Mouse (Mus musculus): ENCODE data around the gene Otud7a. TPM values are rescaled to one million over a fixed set of nuclear protein-coding genes. Genes with fewer than 3 reads are reported as not detected.
A peak's percentile ranks its signal among the peaks of the same experiment; 100 is the strongest.

The Otud7a gene
- total and polyA plus RNA-seq, 2 experiments from 2014 or later: not detected

DNA sequence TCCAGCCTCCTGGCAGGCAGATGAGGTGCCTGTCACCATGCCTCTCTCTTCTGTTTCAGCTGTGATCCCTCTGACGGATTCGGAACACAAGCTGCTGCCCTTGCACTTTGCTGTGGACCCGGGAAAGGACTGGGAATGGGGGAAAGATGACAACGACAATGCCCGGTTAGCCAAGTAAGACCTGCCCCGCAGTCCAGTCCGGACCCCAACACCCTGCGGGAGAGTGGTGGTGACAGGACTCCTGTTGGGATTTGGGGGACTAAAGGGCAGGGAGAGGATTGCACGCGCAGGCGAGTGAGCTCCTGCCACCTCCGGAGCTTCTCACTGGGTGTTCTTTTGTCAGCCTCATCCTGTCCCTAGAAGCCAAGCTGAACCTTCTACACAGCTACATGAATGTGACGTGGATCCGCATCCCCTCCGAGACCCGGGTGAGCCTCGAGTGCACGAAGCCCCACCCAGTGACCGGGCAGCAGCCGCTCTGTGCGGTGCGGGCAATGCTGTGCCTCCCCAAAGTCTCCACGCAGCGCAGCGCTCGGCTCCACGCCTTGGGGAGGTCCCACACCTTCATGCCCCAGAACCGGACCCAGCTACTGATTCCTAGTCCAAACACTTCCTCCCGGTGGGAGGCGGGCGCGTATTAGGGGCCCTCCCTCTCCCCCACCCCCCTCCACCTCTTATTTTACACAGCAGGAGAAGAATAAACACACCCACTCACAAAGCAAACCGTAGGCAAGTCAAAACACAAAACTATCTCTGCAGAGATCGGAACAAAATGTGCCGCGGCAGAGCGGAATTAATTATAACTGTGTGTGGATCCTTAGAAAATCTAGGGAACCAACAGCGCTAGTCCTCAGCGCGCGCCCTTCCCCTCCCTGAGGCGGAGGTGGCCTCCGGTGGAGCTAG is 310.3 kb downstream of the Otud7a start:
- no peaks in the 10 kb centered on the region for H3K36me3 ChIP-seq (replicated peaks; ENCODE audit: control insufficient read depth, insufficient read depth, low read length)
- ATAC-seq (ENCODE audit: insufficient read depth, low read depth): peak; percentile 40; the same call in 1 of the 2 replicates
- H3K9ac ChIP-seq (replicated peaks; ENCODE audit: low read depth, low read length): peak overlapping the region; percentile 41
- no peak overlapping the region for H3K27ac ChIP-seq (ENCODE audit: low read depth)
- no peak for DNase-seq (ENCODE audit: low spot score)
- peaks cover 13% of the 10 kb centered on the region for H3K4me1 ChIP-seq (ENCODE audit: control insufficient read depth, insufficient read depth)
- H3K27me3 ChIP-seq (ENCODE audit: control insufficient read depth, insufficient read depth, low read length): peaks cover 62% of the 10 kb centered on the region
- peak overlapping the region; percentile 77 for H3K4me2 ChIP-seq (ENCODE audit: low read depth, low read length)
- H3K9me3 ChIP-seq (replicated peaks; ENCODE audit: control insufficient read depth, low read length): no peaks in the 10 kb centered on the region
- WGBS: 2% methylated on average over 42 of the region's 43 CpGs
- TF ChIP-seq CTCF (IDR thresholded peaks at IDR 0.05; ENCODE audit: low read depth) (no peak), EP300 (IDR thresholded peaks at IDR 0.05; ENCODE audit: low read depth) (no peak)
- peak overlapping the region; percentile 48 for H3K4me3 ChIP-seq (ENCODE audit: low read depth, low read length)

DNA sequence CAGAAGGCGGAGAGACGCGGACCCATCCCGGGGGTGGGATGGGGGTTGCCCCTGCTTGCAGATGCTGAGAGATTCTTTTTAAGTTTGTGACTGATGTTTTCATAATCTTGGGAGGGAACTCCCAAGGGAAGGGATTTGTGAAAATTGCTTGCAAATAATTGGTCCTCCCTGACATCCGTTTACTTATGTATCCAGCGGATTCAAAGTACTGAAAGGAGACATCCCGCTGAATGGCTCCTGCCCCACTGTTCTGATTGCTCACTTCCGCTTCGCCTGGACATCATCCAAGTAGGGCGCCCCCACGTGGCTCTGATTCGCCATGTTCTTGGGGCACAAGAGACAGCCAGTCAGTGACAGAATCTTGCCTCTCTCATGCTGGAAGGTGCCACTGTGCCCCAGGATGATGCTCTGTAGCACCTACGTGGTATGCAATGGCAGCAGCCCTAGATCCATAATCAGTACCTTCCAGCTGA is 311.0 kb downstream of the Otud7a start:
- Histone ChIP-seq H3K4me2 (ENCODE audit: low read depth, low read length) (peak overlapping the region; percentile 77), H3K27ac (ENCODE audit: low read depth) (no peak overlapping the region), H3K36me3 (replicated peaks; ENCODE audit: control insufficient read depth, insufficient read depth, low read length) (no peaks in the 10 kb centered on the region), H3K4me3 (ENCODE audit: low read depth, low read length) (peak overlapping the region; percentile 48), H3K27me3 (ENCODE audit: control insufficient read depth, insufficient read depth, low read length) (peaks cover 67% of the 10 kb centered on the region), H3K9ac (replicated peaks; ENCODE audit: low read depth, low read length) (peak overlapping the region; percentile 41), H3K9me3 (replicated peaks; ENCODE audit: control insufficient read depth, low read length) (no peaks in the 10 kb centered on the region), H3K4me1 (ENCODE audit: control insufficient read depth, insufficient read depth) (peaks cover 13% of the 10 kb centered on the region)
- peak; percentile 61 for ATAC-seq (ENCODE audit: insufficient read depth, low read depth)
- DNase-seq (ENCODE audit: low spot score): peak; percentile 77
- TF ChIP-seq EP300 (IDR thresholded peaks at IDR 0.05; ENCODE audit: low read depth) (no peak), CTCF (IDR thresholded peaks at IDR 0.05; ENCODE audit: low read depth) (peak; percentile 74)
- WGBS: under 1% methylated on average over 13 of the region's 13 CpGs

DNA sequence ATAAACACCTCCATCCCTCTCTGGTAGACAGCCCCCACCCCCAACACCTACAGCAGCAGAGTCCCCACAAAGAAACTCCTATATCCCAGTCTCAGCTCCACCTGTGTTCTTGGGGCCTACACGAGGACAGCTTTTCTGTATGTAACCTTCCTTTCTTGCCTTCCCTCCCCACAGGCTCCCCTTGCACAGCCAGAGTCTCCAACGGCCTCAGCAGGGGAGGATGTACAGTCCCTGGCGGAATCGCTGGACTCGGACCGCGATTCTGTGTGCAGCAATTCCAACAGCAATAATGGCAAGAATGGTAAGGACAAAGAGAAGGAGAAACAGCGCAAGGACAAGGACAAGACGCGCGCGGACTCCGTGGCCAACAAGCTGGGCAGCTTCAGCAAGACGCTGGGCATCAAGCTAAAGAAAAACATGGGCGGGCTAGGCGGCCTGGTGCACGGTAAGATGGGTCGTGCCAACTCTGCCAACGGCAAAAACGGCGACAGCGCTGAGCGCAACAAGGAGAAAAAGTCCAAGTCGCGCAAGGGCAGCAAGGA is 312.7 kb downstream of the Otud7a start:
- ATAC-seq (ENCODE audit: insufficient read depth, low read depth): no peak
- Histone ChIP-seq H3K27ac (ENCODE audit: low read depth) (no peak overlapping the region), H3K27me3 (ENCODE audit: control insufficient read depth, insufficient read depth, low read length) (peaks cover 79% of the 10 kb centered on the region), H3K4me1 (ENCODE audit: control insufficient read depth, insufficient read depth) (peaks cover 13% of the 10 kb centered on the region), H3K4me3 (ENCODE audit: low read depth, low read length) (peak overlapping the region; percentile 46), H3K9ac (replicated peaks; ENCODE audit: low read depth, low read length) (no peak overlapping the region), H3K4me2 (ENCODE audit: low read depth, low read length) (peak overlapping the region; percentile 68), H3K9me3 (replicated peaks; ENCODE audit: control insufficient read depth, low read length) (no peaks in the 10 kb centered on the region), H3K36me3 (replicated peaks; ENCODE audit: control insufficient read depth, insufficient read depth, low read length) (no peaks in the 10 kb centered on the region)
- DNase-seq (ENCODE audit: low spot score): no peak
- WGBS: 8% methylated on average over 25 of the region's 25 CpGs
- no peak for TF ChIP-seq EP300 (IDR thresholded peaks at IDR 0.05; ENCODE audit: low read depth)
- TF ChIP-seq CTCF (IDR thresholded peaks at IDR 0.05; ENCODE audit: low read depth): no peak

- peak overlapping the region; percentile 46 for H3K4me3 ChIP-seq (ENCODE audit: low read depth, low read length)
- H3K36me3 ChIP-seq (replicated peaks; ENCODE audit: control insufficient read depth, insufficient read depth, low read length): no peaks in the 10 kb centered on the region
- no peak overlapping the region for H3K27ac ChIP-seq (ENCODE audit: low read depth)
- H3K4me2 ChIP-seq (ENCODE audit: low read depth, low read length): peak overlapping the region; percentile 68
- no peak for TF ChIP-seq CTCF (IDR thresholded peaks at IDR 0.05; ENCODE audit: low read depth)
- no peak for TF ChIP-seq EP300 (IDR thresholded peaks at IDR 0.05; ENCODE audit: low read depth)
- DNase-seq (ENCODE audit: low spot score) (no peak), ATAC-seq (ENCODE audit: insufficient read depth, low read depth) (no peak)
- peaks cover 79% of the 10 kb centered on the region for H3K27me3 ChIP-seq (ENCODE audit: control insufficient read depth, insufficient read depth, low read length)
- H3K9ac ChIP-seq (replicated peaks; ENCODE audit: low read depth, low read length): no peak overlapping the region
- WGBS: 1% methylated on average over 54 of the region's 85 CpGs
- H3K9me3 ChIP-seq (replicated peaks; ENCODE audit: control insufficient read depth, low read length): no peaks in the 10 kb centered on the region
- peaks cover 13% of the 10 kb centered on the region for H3K4me1 ChIP-seq (ENCODE audit: control insufficient read depth, insufficient read depth)
Measured at GRCm38 (mm10) chr7:63757678-63758239, 313.2 kb downstream of the Otud7a start.

GRCm38 (mm10) chr7:63758240-63758826 is 313.8 kb downstream of the Otud7a start:
- ATAC-seq (ENCODE audit: insufficient read depth, low read depth) (no peak), DNase-seq (ENCODE audit: low spot score) (no peak)
- Histone ChIP-seq H3K36me3 (replicated peaks; ENCODE audit: control insufficient read depth, insufficient read depth, low read length) (no peaks in the 10 kb centered on the region), H3K4me3 (ENCODE audit: low read depth, low read length) (peak overlapping the region; percentile 46), H3K9me3 (replicated peaks; ENCODE audit: control insufficient read depth, low read length) (no peaks in the 10 kb centered on the region), H3K27ac (ENCODE audit: low read depth) (no peak overlapping the region), H3K4me2 (ENCODE audit: low read depth, low read length) (peak overlapping the region; percentile 68), H3K27me3 (ENCODE audit: control insufficient read depth, insufficient read depth, low read length) (peaks cover 79% of the 10 kb centered on the region), H3K4me1 (ENCODE audit: control insufficient read depth, insufficient read depth) (peaks cover 13% of the 10 kb centered on the region), H3K9ac (replicated peaks; ENCODE audit: low read depth, low read length) (no peak overlapping the region)
- under 1% methylated on average over 65 of the region's 97 CpGs for WGBS
- TF ChIP-seq CTCF (IDR thresholded peaks at IDR 0.05; ENCODE audit: low read depth) (no peak), EP300 (IDR thresholded peaks at IDR 0.05; ENCODE audit: low read depth) (no peak)
